Mouse (Mus musculus) MN1 (cell line): ENCODE results near the gene Fgfr2.
A peak's percentile ranks its signal among the peaks of the same experiment; 100 is the strongest.

ENCODE experiments used
- DNase-seq: peaks from one replicate; pipeline ENCODE4 v3.0.0-alpha.2; 2016; ENCODE audit warnings: low spot score

Fgfr2 gene

GRCm38 (mm10) chr7:130887946-130888345 is 2235.2 kb downstream of the Fgfr2 start:
- DNase-seq, result no peak

- DNase-seq, result peak; percentile 8
Observed at GRCm38 (mm10) chr7:130886246-130886645, 2236.9 kb downstream of the Fgfr2 start.

- DNase-seq, result no peak
Observed at GRCm38 (mm10) chr7:130884161-130884560, 2239.0 kb downstream of the Fgfr2 start.

- DNase-seq, result no peak
Observed at GRCm38 (mm10) chr7:130867256-130867655, 2255.9 kb downstream of the Fgfr2 start.

- DNase-seq, result no peak
Observed at GRCm38 (mm10) chr7:130866640-130867039, 2256.5 kb downstream of the Fgfr2 start.

- no peak for DNase-seq
Observed at GRCm38 (mm10) chr7:130865613-130866591, 2257.2 kb downstream of the Fgfr2 start, which contains the start of gene Plekha1. Gene Plekha1 (plus strand): TSS chr7:130865756.

- DNase-seq, result no peak
Observed at GRCm38 (mm10) chr7:130864711-130865110, 2258.4 kb downstream of the Fgfr2 start.

GRCm38 (mm10) chr7:130862501-130862900 is 2260.6 kb downstream of the Fgfr2 start:
- no peak for DNase-seq

- no peak for DNase-seq
Observed at GRCm38 (mm10) chr7:130860721-130861142, 2262.4 kb downstream of the Fgfr2 start.

GRCm38 (mm10) chr7:130859926-130860325 is 2263.2 kb downstream of the Fgfr2 start:
- DNase-seq, result no peak

- DNase-seq, result no peak
Observed at GRCm38 (mm10) chr7:130857973-130858372, 2265.2 kb downstream of the Fgfr2 start.

- DNase-seq, result peak; percentile 53
Observed at GRCm38 (mm10) chr7:130855681-130856080, 2267.5 kb downstream of the Fgfr2 start.

- DNase-seq, result no peak
Observed at GRCm38 (mm10) chr7:130854684-130855292, 2268.4 kb downstream of the Fgfr2 start.

GRCm38 (mm10) chr7:130847164-130847718 is 2275.9 kb downstream of the Fgfr2 start:
- DNase-seq, result no peak

GRCm38 (mm10) chr7:130839380-130840100 is 2283.6 kb downstream of the Fgfr2 start:
- DNase-seq, result no peak

- peak; percentile 66 for DNase-seq
Observed at GRCm38 (mm10) chr7:130838658-130839025, 2284.5 kb downstream of the Fgfr2 start.

GRCm38 (mm10) chr7:130837941-130838657 is 2285.1 kb downstream of the Fgfr2 start:
- peak; percentile 69 for DNase-seq

- no peak for DNase-seq
Observed at GRCm38 (mm10) chr7:130836066-130836465, 2287.1 kb downstream of the Fgfr2 start.

GRCm38 (mm10) chr7:130834958-130835861 is 2287.9 kb downstream of the Fgfr2 start:
- peak; percentile 54 for DNase-seq

GRCm38 (mm10) chr7:130834299-130834698 is 2288.9 kb downstream of the Fgfr2 start:
- DNase-seq, result peak; percentile 66
